Mouse (Mus musculus) brain, embryonic 14.5 days (tissue): ENCODE data around the gene Ndufa6.

Experiments
- CTCF ChIP-seq: fragments of 200-500 bp; IDR thresholded peaks from 2 replicates; pipeline ENCODE4 v1.5.1; 2012; ENCODE audit warnings: inconsistent platforms, mild to moderate bottlenecking, moderate library complexity, borderline replicate concordance; ENCODE audit not compliant: insufficient read depth, insufficient read length; ENCODE audit errors: extremely low read depth
- POLR2A ChIP-seq: fragments of 200-500 bp; IDR thresholded peaks from 2 replicates; pipeline ENCODE4 v1.6.1; 2012; ENCODE audit warnings: mild to moderate bottlenecking, inconsistent platforms, borderline replicate concordance; ENCODE audit not compliant: poor library complexity, insufficient read depth, insufficient read length, severe bottlenecking; ENCODE audit errors: extremely low read depth

DNA sequence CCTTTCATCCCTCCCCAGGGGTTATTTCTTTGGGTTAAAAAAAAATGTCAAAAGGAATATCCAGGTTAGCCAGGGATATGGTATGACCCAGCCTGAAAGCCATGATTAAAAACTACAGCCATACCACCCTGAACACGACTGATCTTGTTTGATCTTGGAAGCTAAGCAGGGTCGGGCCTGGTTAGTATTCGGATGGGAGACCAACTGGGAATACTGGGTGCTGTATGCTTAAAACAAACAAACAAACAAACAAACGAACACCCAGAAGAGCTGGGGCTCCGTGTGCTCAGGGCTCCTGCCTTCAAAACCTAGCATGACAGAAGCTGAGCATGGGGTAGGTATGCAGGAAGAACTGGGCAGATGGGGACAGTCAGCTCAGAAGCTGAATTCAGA, 11.6 kb downstream of the Ndufa6 start:
- TF ChIP-seq CTCF (no peak), POLR2A (no peak)
